Mouse (Mus musculus): ENCODE results near the gene Zfp369. TPM values are rescaled to one million over a fixed set of nuclear protein-coding genes. Genes with fewer than 3 reads are reported as not detected.
"Not testable (repeated sequence)": the region's sequence is repeated elsewhere in the genome, so short reads cannot be mapped to it uniquely, and the experiment has no call there.

Gene Zfp369
- polyA plus RNA-seq, 1 experiment = 12.1 TPM

DNA sequence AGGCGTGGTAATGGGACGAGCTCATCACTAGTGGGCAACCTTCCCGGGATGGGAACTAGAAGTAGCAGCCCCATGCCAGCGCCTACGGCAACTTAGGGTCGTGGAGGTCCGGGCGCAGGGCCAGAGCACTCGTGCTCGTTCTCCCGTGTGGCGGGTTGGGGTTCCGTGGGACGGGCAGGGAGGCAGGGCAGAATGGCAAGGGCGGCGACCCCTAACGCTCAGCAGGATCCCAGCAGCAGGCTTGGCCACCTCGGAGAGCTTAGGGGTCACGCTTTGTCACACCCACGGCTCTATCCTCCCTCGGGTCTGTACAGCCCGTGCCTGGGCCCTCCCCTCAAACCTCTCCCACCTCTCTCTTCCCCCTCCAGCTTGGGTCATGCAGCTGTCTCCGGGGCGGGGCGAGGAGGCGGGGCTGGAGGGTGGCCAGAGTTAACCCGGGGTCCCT, 32.7 kb downstream of the Zfp369 start:
- no peak for DNase-seq (ENCODE audit: low read depth in 1 of 2, low spot score in 2 of 2)
- 30% methylated on average over 27 of the region's 27 CpGs for WGBS

DNA sequence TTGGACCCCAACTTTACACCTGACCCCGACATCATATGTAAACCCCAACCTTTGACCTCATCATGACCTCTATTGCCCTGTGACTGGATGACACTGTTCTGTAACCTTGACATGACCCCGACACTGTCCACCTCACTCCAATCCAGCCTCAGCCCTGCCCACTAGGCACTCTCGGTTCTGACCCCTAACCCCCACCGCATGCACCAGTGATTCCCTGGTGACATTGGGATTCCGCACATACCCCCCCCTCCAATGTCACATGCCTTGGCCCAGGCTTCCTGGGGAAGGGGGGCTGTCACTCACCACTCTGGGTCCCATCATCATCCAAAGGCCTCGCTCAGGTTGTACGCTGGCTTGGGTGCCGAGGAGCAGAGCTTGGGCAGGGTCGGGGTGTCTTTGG, 33.2 kb downstream of the Zfp369 start:
- no peaks in the 10 kb centered on the region for H3K4me1 ChIP-seq (ENCODE audit: control insufficient read depth, insufficient read depth, insufficient read length)
- no peaks in the 10 kb centered on the region for H3K36me3 ChIP-seq (ENCODE audit: control insufficient read depth, insufficient read depth, low read length)
- no peak for DNase-seq (ENCODE audit: low read depth in 1 of 2, low spot score in 2 of 2)
- no peak overlapping the region for H3K27ac ChIP-seq (ENCODE audit: insufficient read depth, low read length)
- H3K27me3 ChIP-seq (ENCODE audit: control insufficient read depth, insufficient read depth, low read length) = no peaks in the 10 kb centered on the region
- 96% methylated on average over 9 of the region's 9 CpGs for WGBS
- no peak overlapping the region for H3K4me3 ChIP-seq (ENCODE audit: extremely low read depth, insufficient read depth, insufficient read length)
- TF ChIP-seq POLR2A (IDR thresholded peaks at IDR 0.05; ENCODE audit: low read depth, low read length) = no peak
- TF ChIP-seq CTCF (IDR thresholded peaks at IDR 0.05; ENCODE audit: extremely low read depth, insufficient read depth, insufficient read length, insufficient replicate concordance) = no peak

More for the DNA sequence above, 32.7 kb downstream of the Zfp369 start:
- Histone ChIP-seq H3K27me3 (ENCODE audit: control insufficient read depth, insufficient read depth, low read length) (no peaks in the 10 kb centered on the region), H3K4me3 (ENCODE audit: extremely low read depth, insufficient read depth, insufficient read length) (no peak overlapping the region), H3K4me1 (ENCODE audit: control insufficient read depth, insufficient read depth, insufficient read length) (no peaks in the 10 kb centered on the region), H3K36me3 (ENCODE audit: control insufficient read depth, insufficient read depth, low read length) (no peaks in the 10 kb centered on the region), H3K27ac (ENCODE audit: insufficient read depth, low read length) (no peak overlapping the region)
- no peak for TF ChIP-seq POLR2A (IDR thresholded peaks at IDR 0.05; ENCODE audit: low read depth, low read length)

- H3K36me3 ChIP-seq (ENCODE audit: control insufficient read depth, insufficient read depth, low read length); H3K27ac ChIP-seq (ENCODE audit: insufficient read depth, low read length): not testable (repeated sequence)
- 63% methylated on average over 5 of the region's 5 CpGs for WGBS
Measured at GRCm38 (mm10) chr13:65348501-65348900, 69.9 kb downstream of the Zfp369 start.

GRCm38 (mm10) chr13:65351768-65352167, 73.2 kb downstream of the Zfp369 start:
- not testable (repeated sequence) for H3K27ac ChIP-seq (ENCODE audit: insufficient read depth, low read length); H3K4me1 ChIP-seq (ENCODE audit: control insufficient read depth, insufficient read depth, insufficient read length); H3K4me3 ChIP-seq (ENCODE audit: extremely low read depth, insufficient read depth, insufficient read length); H3K36me3 ChIP-seq (ENCODE audit: control insufficient read depth, insufficient read depth, low read length); DNase-seq (ENCODE audit: low read depth in 1 of 2, low spot score in 2 of 2); H3K27me3 ChIP-seq (ENCODE audit: control insufficient read depth, insufficient read depth, low read length)
- 17% methylated on average over 33 of the region's 33 CpGs for WGBS

More at GRCm38 (mm10) chr13:65348501-65348900, 69.9 kb downstream of the Zfp369 start:
- H3K4me1 ChIP-seq (ENCODE audit: control insufficient read depth, insufficient read depth, insufficient read length); H3K27me3 ChIP-seq (ENCODE audit: control insufficient read depth, insufficient read depth, low read length); H3K4me3 ChIP-seq (ENCODE audit: extremely low read depth, insufficient read depth, insufficient read length); DNase-seq (ENCODE audit: low read depth in 1 of 2, low spot score in 2 of 2): not testable (repeated sequence)

Other genes with a start within 250 kb of the Zfp369 start
- not detected in 2 replicates for gene Spata31d1c, start 245.8 kb upstream of the Zfp369 start, polyA plus RNA-seq (2012; rRNA removed)
- gene Prss47, start 226.1 kb upstream of the Zfp369 start, polyA plus RNA-seq (2012; rRNA removed) = not detected in 2 replicates
- gene Mfsd14b, start 165.8 kb upstream of the Zfp369 start, polyA plus RNA-seq (2012; rRNA removed) = 9.8 and 12.7 TPM in 2 replicates
- not detected in 2 replicates for gene Olfr465-ps1, start 140.7 kb upstream of the Zfp369 start, polyA plus RNA-seq (2012; rRNA removed)
- gene Olfr466, start 128.6 kb upstream of the Zfp369 start, polyA plus RNA-seq (2012; rRNA removed) = not detected in 2 replicates
- gene Nlrp4f, start 72.8 kb upstream of the Zfp369 start, polyA plus RNA-seq (2012; rRNA removed) = not detected in 2 replicates
- not detected in 2 replicates for gene Gm10775, start 19.3 kb upstream of the Zfp369 start, polyA plus RNA-seq (2012; rRNA removed)
- not detected in 2 replicates for gene Gm10139, start 233.9 kb downstream of the Zfp369 start, polyA plus RNA-seq (2012; rRNA removed)

Measured in spleen, adult 2 months (tissue).